Mouse (Mus musculus): ENCODE measurements at regions not wholly inside any gene's neighbourhood (a gene's known extent, or its start where the extent isn't known, plus 50 kb on each side); places are given as distances from the start of the nearest gene placed in this dataset.

- no peak for DNase-seq
Observed at GRCm38 (mm10) chr14:25239335-25239960, 219.5 kb upstream of the Zmiz1 start.

GRCm38 (mm10) chr14:25242753-25243152, 216.2 kb upstream of the Zmiz1 start:
- no peak for DNase-seq

- DNase-seq = no peak
Observed at GRCm38 (mm10) chr14:25243289-25243688, 215.7 kb upstream of the Zmiz1 start.

GRCm38 (mm10) chr14:25243698-25244097, 215.3 kb upstream of the Zmiz1 start:
- DNase-seq = no peak

GRCm38 (mm10) chr14:25244841-25245240, 214.1 kb upstream of the Zmiz1 start:
- DNase-seq = no peak

GRCm38 (mm10) chr14:25245691-25246090, 213.3 kb upstream of the Zmiz1 start:
- no peak for DNase-seq

GRCm38 (mm10) chr14:25248941-25249340, 210.0 kb upstream of the Zmiz1 start:
- DNase-seq = no peak

- DNase-seq = no peak
Observed at GRCm38 (mm10) chr14:25253016-25253850, 205.8 kb upstream of the Zmiz1 start.

- no peak for DNase-seq
Observed at GRCm38 (mm10) chr14:25263121-25263520, 195.9 kb upstream of the Zmiz1 start.

- no peak for DNase-seq
Observed at GRCm38 (mm10) chr14:25266846-25267245, 192.1 kb upstream of the Zmiz1 start.

- DNase-seq = no peak
Observed at GRCm38 (mm10) chr14:25268090-25268631, 190.8 kb upstream of the Zmiz1 start.

- no peak for DNase-seq
Observed at GRCm38 (mm10) chr14:25270227-25270876, 188.6 kb upstream of the Zmiz1 start.

- DNase-seq = no peak
Observed at GRCm38 (mm10) chr14:25272366-25273156, 186.4 kb upstream of the Zmiz1 start.

GRCm38 (mm10) chr14:25279751-25280150, 179.2 kb upstream of the Zmiz1 start:
- DNase-seq = no peak

GRCm38 (mm10) chr14:25292557-25292956, 166.4 kb upstream of the Zmiz1 start:
- no peak for DNase-seq

- no peak for DNase-seq
Observed at GRCm38 (mm10) chr14:25294226-25294625, 164.8 kb upstream of the Zmiz1 start.

GRCm38 (mm10) chr14:25295688-25296350, 163.2 kb upstream of the Zmiz1 start:
- no peak for DNase-seq

- no peak for DNase-seq
Observed at GRCm38 (mm10) chr14:25299673-25300190, 159.3 kb upstream of the Zmiz1 start.

GRCm38 (mm10) chr14:25301336-25302031, 157.5 kb upstream of the Zmiz1 start:
- DNase-seq = no peak

GRCm38 (mm10) chr14:25304391-25304851, 154.6 kb upstream of the Zmiz1 start:
- no peak for DNase-seq

GRCm38 (mm10) chr14:25306166-25306565, 152.8 kb upstream of the Zmiz1 start:
- DNase-seq = no peak
